Mouse (Mus musculus): ENCODE measurements around the gene Phospho2. TPM values are rescaled to one million over a fixed set of nuclear protein-coding genes. Genes with fewer than 3 reads are reported as not detected.

Phospho2 gene
- polyA plus RNA-seq, 1 experiment from 2014 or later, result 25.4 TPM

DNA sequence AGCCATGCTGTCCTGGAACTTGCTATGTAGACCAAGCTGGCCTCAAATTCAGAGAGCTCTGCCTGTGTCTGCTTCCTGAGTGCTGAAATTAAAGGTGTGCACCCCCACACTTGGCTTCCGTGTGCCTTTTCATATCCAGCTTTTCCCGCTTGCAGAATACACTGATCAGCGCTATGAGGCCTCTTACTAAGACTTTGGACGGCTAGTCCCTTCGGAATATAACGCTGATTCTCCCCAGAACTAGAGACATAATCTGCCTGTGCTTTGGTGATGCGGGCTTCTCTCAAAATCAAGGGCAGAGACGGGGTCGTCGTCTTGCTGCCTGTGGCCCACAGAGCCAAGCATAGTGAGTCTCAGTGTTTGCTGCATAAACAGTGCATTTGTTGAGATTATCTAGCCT is 36.5 kb downstream of the Phospho2 start:
- no peak overlapping the region for H3K27ac ChIP-seq
- no peaks in the 10 kb centered on the region for H3K27me3 ChIP-seq
- peaks cover 16% of the 10 kb centered on the region for H3K4me1 ChIP-seq
- no peak for ATAC-seq (ENCODE audit: insufficient number of reproducible peaks, insufficient read depth, low FRiP score, low TSS enrichment, low read depth)
- 78% methylated on average over 10 of the region's 10 CpGs for WGBS
- H3K9me3 ChIP-seq, result no peaks in the 10 kb centered on the region
- peaks cover 43% of the 10 kb centered on the region for H3K36me3 ChIP-seq
- no peak overlapping the region for H3K9ac ChIP-seq
- H3K4me3 ChIP-seq, result no peak overlapping the region
- H3K4me2 ChIP-seq, result no peak overlapping the region

DNA sequence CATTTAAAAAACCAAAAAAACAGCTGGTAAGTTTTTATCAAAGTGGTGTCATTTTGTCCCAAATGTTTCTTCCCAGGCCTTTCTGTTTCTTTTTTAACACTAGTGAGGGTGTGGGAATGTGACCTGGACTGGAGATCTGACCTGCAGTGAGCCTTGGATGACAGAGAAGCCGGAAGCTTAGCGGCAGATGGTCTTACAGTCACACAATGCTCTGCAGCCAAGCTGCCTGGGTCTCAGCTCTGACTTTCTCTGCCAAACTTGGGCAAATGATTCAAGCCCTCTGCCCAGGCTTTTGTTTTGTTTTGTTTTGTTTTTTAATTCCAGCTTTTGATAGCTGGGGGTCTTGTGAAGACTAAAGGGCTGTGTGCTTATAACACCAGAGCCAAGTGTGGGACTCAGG is 37.0 kb downstream of the Phospho2 start:
- 78% methylated on average over 2 of the region's 2 CpGs for WGBS
- H3K9ac ChIP-seq, result no peak overlapping the region
- ATAC-seq (ENCODE audit: insufficient number of reproducible peaks, insufficient read depth, low FRiP score, low TSS enrichment, low read depth), result no peak
- H3K27ac ChIP-seq, result no peak overlapping the region
- H3K27me3 ChIP-seq, result no peaks in the 10 kb centered on the region
- peaks cover 16% of the 10 kb centered on the region for H3K4me1 ChIP-seq
- peaks cover 48% of the 10 kb centered on the region for H3K36me3 ChIP-seq
- H3K9me3 ChIP-seq, result no peaks in the 10 kb centered on the region
- H3K4me3 ChIP-seq, result no peak overlapping the region
- H3K4me2 ChIP-seq, result no peak overlapping the region

DNA sequence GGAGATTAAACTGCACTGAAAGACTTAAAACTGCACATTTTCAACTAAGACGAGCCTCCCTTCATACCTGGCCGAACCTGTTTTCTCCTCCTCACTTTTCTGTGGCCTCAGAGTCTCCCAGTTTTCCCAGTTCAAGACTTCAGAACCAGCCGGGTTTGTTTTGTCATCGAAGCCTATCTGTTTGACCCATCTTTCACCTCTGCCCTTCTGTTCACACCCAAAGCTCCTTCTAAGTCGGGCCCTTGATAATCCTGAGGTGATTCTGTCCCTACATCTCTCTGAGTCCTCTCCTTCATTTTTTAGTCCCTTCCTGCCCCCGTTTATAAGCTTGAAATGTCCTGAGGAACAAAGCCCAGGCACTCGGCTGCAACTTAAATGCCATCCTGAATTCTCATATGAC is 38.6 kb downstream of the Phospho2 start:
- H3K9ac ChIP-seq, result no peak overlapping the region
- peaks cover 13% of the 10 kb centered on the region for H3K4me1 ChIP-seq
- no peaks in the 10 kb centered on the region for H3K27me3 ChIP-seq
- no peaks in the 10 kb centered on the region for H3K9me3 ChIP-seq
- no peak overlapping the region for H3K27ac ChIP-seq
- no peak overlapping the region for H3K4me3 ChIP-seq
- no peak overlapping the region for H3K4me2 ChIP-seq
- ATAC-seq (ENCODE audit: insufficient number of reproducible peaks, insufficient read depth, low FRiP score, low TSS enrichment, low read depth), result no peak
- 52% methylated on average over 7 of the region's 7 CpGs for WGBS
- H3K36me3 ChIP-seq, result peaks cover 58% of the 10 kb centered on the region

DNA sequence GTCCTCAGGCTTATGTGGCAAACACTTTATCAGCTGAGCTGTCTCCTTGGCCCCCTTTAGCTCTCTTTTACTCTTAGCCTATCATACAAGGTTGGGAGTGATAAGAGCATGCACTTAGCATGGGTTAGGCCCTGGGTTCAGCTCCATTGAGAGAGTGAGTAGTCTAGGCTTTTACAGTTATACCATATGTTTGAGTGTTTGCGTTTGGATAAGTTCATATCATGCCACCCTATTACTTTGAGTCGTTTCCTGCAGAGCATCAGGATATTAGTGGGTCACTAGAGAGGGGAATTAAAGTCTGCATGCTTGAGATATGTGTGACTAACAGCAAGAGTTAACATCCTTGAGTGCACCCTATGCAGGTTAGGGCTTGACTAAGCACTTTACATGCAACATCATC is 40.3 kb downstream of the Phospho2 start:
- ATAC-seq (ENCODE audit: insufficient number of reproducible peaks, insufficient read depth, low FRiP score, low TSS enrichment, low read depth), result no peak
- H3K36me3 ChIP-seq, result peaks cover 68% of the 10 kb centered on the region
- WGBS, result 91% methylated on average over 2 of the region's 2 CpGs
- no peak overlapping the region for H3K27ac ChIP-seq
- H3K4me3 ChIP-seq, result no peak overlapping the region
- no peaks in the 10 kb centered on the region for H3K9me3 ChIP-seq
- H3K27me3 ChIP-seq, result no peaks in the 10 kb centered on the region
- H3K4me1 ChIP-seq, result 0 out of 2 replicates have a peak, but pooled peaks cover under 1% of the 10 kb centered on the region
- H3K9ac ChIP-seq, result no peak overlapping the region
- H3K4me2 ChIP-seq, result no peak overlapping the region

DNA sequence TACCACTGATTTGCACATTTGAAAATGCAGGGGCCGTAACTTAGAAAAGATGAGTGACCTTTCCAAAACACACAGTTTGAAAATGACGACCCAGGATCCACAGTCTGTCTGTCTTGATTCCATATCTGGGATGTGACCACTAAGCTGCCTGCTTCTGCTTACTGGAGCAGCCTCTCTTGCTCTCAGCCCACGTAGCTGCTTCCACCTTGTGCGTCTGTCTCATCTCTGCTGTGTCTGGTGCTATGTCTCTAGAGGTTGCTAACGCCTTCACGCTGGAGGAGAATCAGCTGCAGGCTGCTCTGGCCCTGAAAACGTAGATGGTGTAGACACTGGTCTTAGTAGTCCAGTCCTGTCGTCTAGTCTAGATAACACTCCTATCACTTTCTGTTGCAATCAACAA is 40.7 kb downstream of the Phospho2 start:
- Histone ChIP-seq H3K4me3 (no peak overlapping the region), H3K36me3 (peaks cover 68% of the 10 kb centered on the region), H3K27me3 (no peaks in the 10 kb centered on the region), H3K9ac (no peak overlapping the region), H3K9me3 (no peaks in the 10 kb centered on the region), H3K27ac (no peak overlapping the region), H3K4me1 (no peaks in the 10 kb centered on the region), H3K4me2 (no peak overlapping the region)
- ATAC-seq (ENCODE audit: insufficient number of reproducible peaks, insufficient read depth, low FRiP score, low TSS enrichment, low read depth), result no peak
- WGBS, result 89% methylated on average over 8 of the region's 8 CpGs

DNA sequence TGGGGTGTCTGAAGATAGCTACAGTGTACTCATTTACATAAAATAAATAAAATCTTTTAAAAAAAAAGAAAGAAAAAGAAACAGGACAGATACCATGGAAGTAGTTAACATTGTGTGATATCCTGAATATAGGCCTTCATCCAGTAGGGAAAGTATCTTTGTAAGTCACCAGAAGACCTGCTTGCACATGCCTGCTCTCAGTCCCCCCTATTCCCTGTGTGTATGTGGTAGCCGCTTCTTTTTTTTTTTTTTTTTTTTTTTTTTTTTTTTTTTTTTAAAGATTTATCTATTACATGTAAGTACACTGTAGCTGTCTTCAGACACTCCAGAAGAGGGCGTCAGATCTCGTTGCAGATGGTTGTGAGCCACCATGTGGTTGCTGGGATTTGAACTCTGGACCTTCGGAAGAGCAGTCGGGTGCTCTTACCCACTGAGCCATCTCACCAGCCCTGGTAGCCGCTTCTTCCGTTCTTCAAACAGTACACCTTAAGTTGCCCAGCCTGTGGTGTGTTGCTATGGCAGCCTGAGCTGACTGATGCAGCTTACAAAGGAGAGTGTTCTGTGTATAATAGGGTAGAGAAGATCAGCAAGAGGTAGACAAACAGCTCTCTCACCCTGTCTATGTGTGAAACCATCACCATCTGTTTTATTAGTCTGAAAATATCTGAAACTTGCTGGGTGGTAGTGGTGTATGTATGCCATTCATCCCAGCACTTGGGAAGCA is 48.0 kb downstream of the Phospho2 start:
- no peak for ATAC-seq (ENCODE audit: insufficient number of reproducible peaks, insufficient read depth, low FRiP score, low TSS enrichment, low read depth)
- no peaks in the 10 kb centered on the region for H3K27me3 ChIP-seq
- no peaks in the 10 kb centered on the region for H3K4me1 ChIP-seq
- 80% methylated on average over 7 of the region's 7 CpGs for WGBS
- H3K4me2 ChIP-seq, result no peak overlapping the region
- H3K36me3 ChIP-seq, result peaks cover 38% of the 10 kb centered on the region
- no peak overlapping the region for H3K9ac ChIP-seq
- no peak overlapping the region for H3K27ac ChIP-seq
- H3K4me3 ChIP-seq, result no peak overlapping the region
- H3K9me3 ChIP-seq, result no peaks in the 10 kb centered on the region

DNA sequence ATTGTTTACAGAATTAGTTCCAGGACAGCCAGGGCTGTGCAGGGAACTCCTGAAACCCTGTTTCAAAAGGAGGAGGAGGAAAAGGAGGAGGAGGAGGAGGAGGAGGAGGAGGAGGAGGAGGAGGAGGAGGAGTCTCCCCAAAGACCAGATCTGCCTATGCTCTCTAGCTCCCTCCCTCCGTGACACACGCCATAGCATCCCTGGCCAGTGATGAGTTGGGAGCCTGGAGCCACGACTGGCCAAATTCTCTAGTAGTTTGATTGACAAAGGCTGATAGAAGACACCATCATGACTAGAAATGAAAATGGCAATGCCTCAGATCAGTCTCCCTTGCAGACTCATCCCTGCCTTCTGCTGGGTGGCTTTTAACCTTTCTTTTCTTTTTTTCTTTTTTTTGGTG is 48.6 kb downstream of the Phospho2 start:
- Histone ChIP-seq H3K4me3 (no peak overlapping the region), H3K4me1 (no peaks in the 10 kb centered on the region), H3K9me3 (no peaks in the 10 kb centered on the region), H3K4me2 (no peak overlapping the region), H3K27ac (no peak overlapping the region), H3K27me3 (no peaks in the 10 kb centered on the region), H3K36me3 (peaks cover 32% of the 10 kb centered on the region), H3K9ac (no peak overlapping the region)
- no peak for ATAC-seq (ENCODE audit: insufficient number of reproducible peaks, insufficient read depth, low FRiP score, low TSS enrichment, low read depth)
- WGBS, result 34% methylated on average over 3 of the region's 3 CpGs

DNA sequence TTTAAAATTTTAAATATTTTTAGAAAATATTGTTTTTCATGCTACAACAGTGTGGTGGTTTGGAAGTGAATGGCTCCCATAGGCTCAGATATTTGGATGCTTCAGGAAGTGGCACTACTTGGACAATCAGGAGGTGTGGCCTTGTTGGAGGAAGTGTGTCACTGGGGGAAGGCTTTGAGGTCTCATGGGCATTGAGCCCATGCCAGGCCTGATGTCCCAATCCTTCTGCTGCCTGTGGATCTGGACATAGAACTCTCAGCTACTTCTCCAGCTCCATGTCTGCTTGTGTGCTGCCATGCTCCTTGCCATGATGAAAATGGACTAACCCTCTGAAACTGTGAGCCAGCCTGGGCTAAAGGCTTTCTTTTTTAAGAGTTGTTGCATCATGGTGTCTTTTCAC is 49.3 kb downstream of the Phospho2 start:
- no peak overlapping the region for H3K4me2 ChIP-seq
- H3K27me3 ChIP-seq, result no peaks in the 10 kb centered on the region
- H3K9me3 ChIP-seq, result no peaks in the 10 kb centered on the region
- H3K4me3 ChIP-seq, result no peak overlapping the region
- H3K36me3 ChIP-seq, result peaks cover 25% of the 10 kb centered on the region
- H3K9ac ChIP-seq, result no peak overlapping the region
- no peak for ATAC-seq (ENCODE audit: insufficient number of reproducible peaks, insufficient read depth, low FRiP score, low TSS enrichment, low read depth)
- no peaks in the 10 kb centered on the region for H3K4me1 ChIP-seq
- H3K27ac ChIP-seq, result no peak overlapping the region

DNA sequence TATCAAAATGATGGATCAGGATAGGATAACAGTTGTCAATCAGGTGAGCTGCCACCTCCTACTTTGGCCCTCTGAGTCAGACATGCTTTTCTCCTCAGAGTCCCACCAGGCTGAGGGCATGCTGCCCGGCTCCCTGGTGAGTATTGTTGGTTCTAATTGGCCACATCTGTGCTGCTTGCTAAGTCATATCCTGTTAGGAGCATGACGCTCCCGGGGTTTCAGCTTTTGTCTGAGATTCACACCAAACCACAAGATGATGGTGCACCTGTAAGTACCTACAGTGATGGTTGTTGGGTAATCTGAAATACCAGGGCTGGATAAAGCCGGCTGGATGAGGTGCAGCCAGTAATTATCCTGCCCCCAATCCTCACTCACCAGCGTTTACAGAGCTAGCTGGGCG is 50.8 kb downstream of the Phospho2 start:
- peaks cover 14% of the 10 kb centered on the region for H3K36me3 ChIP-seq
- H3K27me3 ChIP-seq, result no peaks in the 10 kb centered on the region
- no peak overlapping the region for H3K4me3 ChIP-seq
- H3K27ac ChIP-seq, result no peak overlapping the region
- H3K9ac ChIP-seq, result no peak overlapping the region
- no peak overlapping the region for H3K4me2 ChIP-seq
- no peaks in the 10 kb centered on the region for H3K9me3 ChIP-seq
- H3K4me1 ChIP-seq, result no peaks in the 10 kb centered on the region
- WGBS, result 20% methylated on average over 6 of the region's 6 CpGs
- ATAC-seq (ENCODE audit: insufficient number of reproducible peaks, insufficient read depth, low FRiP score, low TSS enrichment, low read depth), result no peak

DNA sequence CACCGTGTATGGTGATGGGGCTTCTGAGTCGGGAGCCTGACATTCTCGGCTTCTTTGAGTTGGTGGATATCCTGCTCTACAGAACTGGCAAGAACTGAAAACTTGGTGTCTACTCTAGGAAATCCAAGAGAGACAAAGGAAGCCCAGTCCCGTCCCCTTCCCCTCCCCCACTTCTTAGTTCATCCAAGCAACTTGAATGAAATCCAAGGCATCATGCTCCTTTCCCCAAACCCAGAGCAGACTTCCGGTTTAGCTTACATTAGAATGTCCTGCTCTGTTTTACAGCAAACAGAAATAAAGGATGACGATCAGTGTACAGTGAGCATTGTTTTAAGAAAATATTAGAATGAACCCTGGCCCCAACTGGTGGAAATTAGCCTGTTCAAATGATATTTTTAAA is 59.8 kb downstream of the Phospho2 start:
- Histone ChIP-seq H3K9me3 (no peaks in the 10 kb centered on the region), H3K4me1 (no peaks in the 10 kb centered on the region), H3K27me3 (no peaks in the 10 kb centered on the region), H3K27ac (no peak overlapping the region), H3K9ac (no peak overlapping the region), H3K36me3 (no peaks in the 10 kb centered on the region), H3K4me3 (no peak overlapping the region), H3K4me2 (no peak overlapping the region)
- 57% methylated on average over 6 of the region's 6 CpGs for WGBS
- no peak for ATAC-seq (ENCODE audit: insufficient number of reproducible peaks, insufficient read depth, low FRiP score, low TSS enrichment, low read depth)
